Mouse (Mus musculus) MEL (cell line): Measurements from ENCODE around the gene Caskin1.

Source experiments
- CHD2 ChIP-seq: IDR thresholded peaks from 2 replicates; pipeline ENCODE4 v1.6.1; 2011; ENCODE audit warnings: low read length, improper control_type of control experiment
- CTCF ChIP-seq, 3 experiments: IDR thresholded peaks in 2 of 3; conservative IDR thresholded peaks in 1 of 3; 2 replicates each; pipeline ENCODE4 v1.5.1; 2011 to 2012; ENCODE audit warnings: low read length in 3 of 3, low read depth in 2 of 3, mild to moderate bottlenecking in 2 of 3, improper control_type of control experiment in 1 of 3, inconsistent platforms in 1 of 3, mixed read lengths in 1 of 3, moderate library complexity in 1 of 3; ENCODE audit not compliant: control insufficient read depth in 1 of 3, insufficient read depth in 1 of 3, poor library complexity in 1 of 3, severe bottlenecking in 1 of 3
- EP300 ChIP-seq, 2 experiments: IDR thresholded peaks; 2 replicates each; pipeline ENCODE4 v1.6.1; 2011; ENCODE audit warnings: improper control_type of control experiment in 2 of 2, low read length in 2 of 2, low read depth in 1 of 2, mild to moderate bottlenecking in 1 of 2
- GABPA ChIP-seq: IDR thresholded peaks from 2 replicates; pipeline ENCODE4 v1.6.1; 2012; ENCODE audit warnings: low read depth, mild to moderate bottlenecking, inconsistent platforms, low read length, improper control_type of control experiment, moderate library complexity
- GATA1 ChIP-seq: IDR thresholded peaks from 2 replicates; pipeline ENCODE4 v1.6.1; 2011; ENCODE audit warnings: low read depth, low read length, improper control_type of control experiment
- TAL1 ChIP-seq: IDR thresholded peaks from 2 replicates; pipeline ENCODE4 v1.6.1; 2012; ENCODE audit warnings: mild to moderate bottlenecking, inconsistent platforms, low read length, moderate library complexity, mixed read lengths
- TCF12 ChIP-seq: IDR thresholded peaks from 2 replicates; pipeline ENCODE4 v1.6.1; 2014; ENCODE audit warnings: low read depth, mild to moderate bottlenecking, inconsistent platforms, low read length, improper control_type of control experiment, moderate library complexity
- USF1 ChIP-seq: IDR thresholded peaks from 2 replicates; pipeline ENCODE4 v1.6.1; 2014; ENCODE audit warnings: low read depth, mild to moderate bottlenecking, inconsistent platforms, low read length, improper control_type of control experiment, moderate library complexity
- ZNF384 ChIP-seq: IDR thresholded peaks from 2 replicates; pipeline ENCODE4 v1.6.1; 2012; ENCODE audit warnings: low read depth, mild to moderate bottlenecking, inconsistent platforms, low read length, improper control_type of control experiment

DNA sequence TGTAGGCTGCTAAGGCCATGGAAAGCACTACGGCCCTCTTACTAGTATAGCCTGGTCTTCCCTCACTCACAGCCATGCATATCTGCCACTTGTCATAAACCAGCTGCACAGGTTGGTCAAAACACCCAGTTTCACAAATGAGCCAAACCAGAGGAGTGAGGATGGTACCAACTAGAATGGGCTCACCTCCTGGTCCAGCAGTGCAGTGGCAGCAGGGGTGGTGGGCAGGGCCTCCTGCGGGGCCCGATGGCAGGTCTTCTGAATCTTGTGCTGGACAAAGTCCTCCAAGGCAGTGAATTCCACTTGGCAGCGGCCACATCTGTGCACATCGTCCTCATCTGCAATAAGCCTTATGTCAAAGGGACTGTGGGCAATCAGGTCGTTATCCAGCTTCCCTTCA is 37.2 kb upstream of the Caskin1 start:
- TF ChIP-seq CHD2 = no peak
- TF ChIP-seq CTCF (IDR thresholded peaks at IDR 0.05 in 2 of 3, conservative IDR thresholded peaks at IDR 0.05 in 1 of 3; ENCODE audit: control insufficient read depth in 1 of 3, insufficient read depth in 1 of 3, low read depth in 2 of 3, low read length in 3 of 3, poor library complexity in 1 of 3, severe bottlenecking in 1 of 3) = no peak
- TF ChIP-seq ZNF384 = no peak
- TF ChIP-seq TAL1 = no peak
- no peak for TF ChIP-seq USF1
- TF ChIP-seq GABPA = no peak
- TF ChIP-seq GATA1 = no peak
- TF ChIP-seq EP300 (IDR thresholded peaks at IDR 0.05; ENCODE audit: low read depth in 1 of 2, low read length in 2 of 2) = no peak
- TF ChIP-seq TCF12 = no peak
